Mouse (Mus musculus): ENCODE data around the gene R3hdm1.

DNA sequence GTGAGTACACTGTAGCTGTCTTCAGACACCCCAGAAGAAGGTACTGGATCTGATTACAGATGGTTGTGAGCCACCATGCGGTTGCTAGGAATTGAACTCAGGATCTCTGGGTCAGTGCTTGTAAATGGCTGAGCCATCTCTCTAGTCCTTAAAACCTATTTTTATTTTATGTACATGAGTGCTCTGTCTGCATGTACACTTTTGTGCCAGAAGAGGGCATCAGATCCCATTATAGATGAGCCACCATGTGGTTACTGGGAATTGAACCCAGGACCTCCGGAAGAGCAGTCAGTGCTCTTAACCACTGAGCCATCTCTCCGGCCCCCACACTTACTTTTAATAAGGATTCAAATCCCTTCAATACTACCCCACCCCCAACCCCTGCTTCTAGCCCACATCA lies 179.8 kb downstream of the R3hdm1 start:
- TF ChIP-seq POLR2A (IDR thresholded peaks at IDR 0.05; ENCODE audit: control insufficient read depth, low read depth, low read length) = no peak
- TF ChIP-seq CTCF (IDR thresholded peaks at IDR 0.05; ENCODE audit: control insufficient read depth, insufficient read depth, insufficient replicate concordance, low read depth, low read length) = no peak
